Mouse (Mus musculus) heart, adult 9 months (tissue): Measurements from ENCODE around the gene Rps6ka5.
A peak's percentile ranks its signal among the peaks of the same experiment; 100 is the strongest.

Experiments
- DNase-seq, 2 experiments: peaks; one replicate each; pipeline ENCODE4 v3.0.0; 2022; ENCODE audit warnings: low spot score in 2 of 2

The Rps6ka5 gene

DNA sequence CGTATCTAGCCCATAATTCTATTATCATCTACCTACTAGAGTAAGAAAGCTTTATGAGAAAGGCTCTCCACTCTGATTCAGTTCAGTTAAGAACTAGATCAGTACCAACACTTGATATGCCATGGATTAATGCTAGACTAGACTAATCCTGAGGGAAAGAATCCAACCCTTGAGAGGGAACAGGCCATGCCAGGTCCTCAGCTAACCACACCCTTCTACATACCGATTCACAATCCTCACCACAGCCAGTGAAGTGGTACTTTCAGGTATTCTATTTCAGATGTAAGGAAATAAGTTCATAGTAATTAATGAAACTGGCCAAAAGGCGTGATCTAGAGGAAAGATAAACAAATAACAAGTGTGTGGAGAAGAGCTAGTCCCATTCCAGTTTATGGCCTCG lies 70.8 kb downstream of the Rps6ka5 start:
- no peak for DNase-seq

DNA sequence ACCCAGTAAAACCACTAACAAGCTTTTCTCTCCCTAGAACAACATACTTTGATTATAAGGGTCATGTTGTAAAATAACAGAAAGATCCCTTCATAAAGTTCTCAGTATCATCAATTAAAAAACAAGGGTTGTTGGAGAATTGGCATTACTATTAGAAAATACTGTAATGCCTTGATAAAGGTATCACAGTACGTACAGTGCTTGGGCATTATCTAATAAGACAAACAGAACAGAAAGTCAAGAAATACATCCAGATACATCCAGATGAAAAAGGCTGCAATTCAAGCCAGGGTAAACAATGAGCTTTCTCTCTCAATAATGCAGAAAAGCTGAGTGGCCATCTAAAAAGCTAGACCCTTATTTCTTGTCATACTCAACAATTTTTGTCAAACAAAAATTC lies 84.8 kb downstream of the Rps6ka5 start:
- no peak for DNase-seq

DNA sequence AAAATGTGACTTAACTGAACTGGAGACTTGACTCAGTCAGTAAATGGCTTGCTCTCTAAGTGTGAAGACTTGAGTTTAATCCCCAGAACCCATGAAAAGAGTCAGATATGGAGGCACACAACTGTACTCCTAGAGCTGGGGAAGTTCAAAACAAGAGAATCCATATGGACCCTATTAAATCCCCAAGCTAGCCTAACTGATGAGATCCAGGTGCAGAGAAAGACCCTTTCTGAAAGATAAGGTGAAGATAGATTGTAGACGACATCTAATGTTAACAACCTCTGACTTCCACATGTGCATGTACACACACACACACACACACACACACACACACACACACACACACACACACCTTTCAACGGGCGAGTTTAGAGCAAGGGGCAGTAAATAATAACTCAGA lies 86.1 kb downstream of the Rps6ka5 start:
- no peak for DNase-seq

DNA sequence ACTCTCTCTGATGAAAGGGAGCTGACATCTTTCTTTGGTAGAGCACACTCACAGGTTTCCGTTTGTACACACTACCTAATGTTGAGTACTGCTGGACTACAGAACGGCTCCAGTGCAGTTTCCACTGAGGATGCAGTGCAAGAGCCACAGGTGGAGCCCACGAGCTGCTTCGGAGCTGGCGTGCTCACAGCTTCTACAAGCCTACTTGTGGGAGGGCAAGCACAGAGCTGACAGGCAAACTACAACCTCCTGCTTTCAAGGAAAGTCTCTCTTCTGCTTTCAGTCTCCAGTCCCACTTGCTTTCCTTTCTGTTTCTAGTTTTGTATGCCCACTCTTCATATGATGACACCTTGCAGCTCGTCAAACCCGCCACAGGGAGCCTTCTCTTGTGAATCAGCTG lies 87.1 kb downstream of the Rps6ka5 start:
- peak in 1 of 2 experiments; percentile 26 for DNase-seq

DNA sequence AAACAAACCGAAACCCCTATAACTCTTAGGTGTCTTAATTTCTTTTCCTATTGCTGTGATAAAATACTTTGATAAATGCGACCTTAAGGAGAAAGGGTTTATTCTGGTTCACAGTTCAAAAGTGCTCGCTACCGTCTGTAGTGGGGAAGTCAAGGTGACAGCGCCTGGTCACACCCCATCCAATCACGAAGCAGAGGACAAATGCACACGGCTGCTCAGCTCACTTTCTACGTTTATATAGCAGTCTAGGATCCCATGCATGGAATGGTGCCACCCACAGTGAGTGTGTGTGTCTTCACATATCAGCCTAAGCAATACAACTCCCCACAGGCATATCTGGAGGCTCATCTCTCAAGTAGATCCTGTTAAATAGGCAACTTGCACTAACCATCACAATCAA lies 88.9 kb downstream of the Rps6ka5 start:
- no peak for DNase-seq

DNA sequence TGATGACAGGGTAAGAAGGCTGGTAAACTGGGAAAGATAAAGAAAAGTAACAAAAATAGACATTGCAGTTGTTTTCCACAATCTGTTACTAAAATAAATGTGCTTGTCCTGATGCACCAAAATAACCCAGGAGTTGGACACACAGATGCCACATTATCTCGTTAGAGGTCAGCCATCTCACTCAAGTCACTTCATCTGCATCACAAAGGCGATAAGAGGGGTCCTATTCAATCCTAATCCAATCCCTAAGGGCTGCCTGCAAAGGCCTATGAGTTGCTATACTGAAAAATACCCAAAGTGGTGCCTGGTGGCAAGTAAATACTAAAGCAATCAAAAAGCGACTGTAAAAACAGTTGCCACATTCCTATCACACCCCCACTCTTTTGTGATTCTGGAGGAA lies 90.0 kb downstream of the Rps6ka5 start:
- peak in 1 of 2 experiments; percentile 13 for DNase-seq

DNA sequence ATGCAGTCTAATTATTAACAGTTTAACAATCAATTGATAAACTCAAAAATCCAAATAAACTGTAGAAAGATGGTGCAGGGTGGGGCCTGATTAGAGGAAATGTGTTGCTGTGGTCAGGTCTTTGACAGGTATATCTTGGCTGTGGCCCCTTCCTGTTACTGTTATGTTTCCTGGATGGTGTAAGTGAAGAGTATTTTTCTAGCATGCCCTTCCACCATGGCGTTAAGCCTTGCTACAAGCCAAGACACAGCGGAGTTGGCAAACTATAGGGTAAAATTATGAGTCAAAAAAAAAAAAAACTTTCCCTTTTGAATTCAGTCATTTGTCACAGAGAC lies 90.5 kb downstream of the Rps6ka5 start:
- DNase-seq = no peak

DNA sequence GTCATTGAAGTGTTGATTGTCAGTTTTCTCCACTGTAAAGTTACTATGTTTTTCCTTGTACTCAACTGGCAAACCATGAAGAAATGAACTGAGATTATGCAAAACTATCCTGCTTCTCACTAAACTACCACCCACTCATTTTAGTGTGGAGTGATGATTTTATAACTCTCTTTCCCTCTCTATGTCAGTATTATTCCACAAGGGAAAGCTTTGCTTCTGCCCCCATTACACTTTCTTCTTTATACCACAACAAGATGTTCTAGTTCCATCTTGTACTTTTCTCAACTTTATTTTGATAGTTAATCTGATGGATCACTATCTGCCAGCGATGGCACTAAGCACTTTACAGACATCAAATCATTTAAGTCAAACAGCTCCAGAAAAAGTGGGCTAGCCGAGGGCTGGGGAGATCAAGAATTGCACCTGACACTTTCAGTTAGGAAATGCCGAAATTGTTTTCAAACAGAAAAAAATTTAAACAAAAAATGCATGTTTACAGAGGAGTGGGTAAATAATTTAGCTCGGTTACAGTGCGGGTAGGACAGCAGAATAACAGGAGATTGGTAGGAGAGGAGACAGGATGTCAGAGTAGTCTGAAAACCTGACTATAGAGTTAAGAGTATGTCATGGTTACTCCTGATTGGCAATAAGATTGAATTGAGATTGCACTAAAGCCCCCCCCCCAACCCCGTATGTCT lies 91.0 kb downstream of the Rps6ka5 start:
- no peak for DNase-seq

DNA sequence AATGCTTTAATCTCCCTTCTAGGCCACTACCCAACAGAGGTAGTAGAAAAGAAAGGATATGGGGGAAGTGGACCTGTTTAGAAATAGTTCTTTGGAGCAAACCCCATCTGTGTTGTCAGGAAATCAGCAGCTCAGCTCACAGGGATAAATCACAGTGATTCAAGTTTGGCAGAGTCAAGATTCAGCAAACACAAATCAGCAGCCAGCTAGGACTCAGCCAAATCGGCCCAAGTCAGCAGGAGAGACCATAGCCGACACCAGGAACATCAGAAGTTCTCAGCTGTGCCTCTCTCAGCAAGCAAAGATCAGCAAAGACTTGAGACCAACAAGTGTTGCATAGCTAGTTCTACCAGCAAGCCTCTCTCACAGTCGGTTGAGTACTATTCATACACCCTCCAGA lies 93.6 kb downstream of the Rps6ka5 start:
- DNase-seq = no peak

DNA sequence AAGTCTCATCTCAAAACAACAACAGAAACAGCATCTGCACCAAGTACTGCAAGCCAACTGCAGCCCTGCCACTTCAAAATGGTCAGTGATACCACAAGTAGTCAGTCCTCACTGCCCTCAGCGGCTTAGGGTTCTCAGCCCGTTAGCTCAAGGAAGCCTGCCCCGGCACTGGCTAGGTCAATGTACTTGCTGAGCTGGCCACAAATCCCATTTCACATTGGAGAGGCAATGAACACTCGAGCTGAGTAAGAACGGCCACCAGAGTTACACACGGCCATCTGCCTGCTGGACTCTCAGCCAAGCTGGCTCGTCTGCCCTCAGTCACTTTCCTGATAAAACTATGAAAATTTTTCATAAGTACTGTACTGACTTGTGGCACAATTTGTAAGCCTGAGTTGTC lies 95.5 kb downstream of the Rps6ka5 start:
- no peak for DNase-seq

DNA sequence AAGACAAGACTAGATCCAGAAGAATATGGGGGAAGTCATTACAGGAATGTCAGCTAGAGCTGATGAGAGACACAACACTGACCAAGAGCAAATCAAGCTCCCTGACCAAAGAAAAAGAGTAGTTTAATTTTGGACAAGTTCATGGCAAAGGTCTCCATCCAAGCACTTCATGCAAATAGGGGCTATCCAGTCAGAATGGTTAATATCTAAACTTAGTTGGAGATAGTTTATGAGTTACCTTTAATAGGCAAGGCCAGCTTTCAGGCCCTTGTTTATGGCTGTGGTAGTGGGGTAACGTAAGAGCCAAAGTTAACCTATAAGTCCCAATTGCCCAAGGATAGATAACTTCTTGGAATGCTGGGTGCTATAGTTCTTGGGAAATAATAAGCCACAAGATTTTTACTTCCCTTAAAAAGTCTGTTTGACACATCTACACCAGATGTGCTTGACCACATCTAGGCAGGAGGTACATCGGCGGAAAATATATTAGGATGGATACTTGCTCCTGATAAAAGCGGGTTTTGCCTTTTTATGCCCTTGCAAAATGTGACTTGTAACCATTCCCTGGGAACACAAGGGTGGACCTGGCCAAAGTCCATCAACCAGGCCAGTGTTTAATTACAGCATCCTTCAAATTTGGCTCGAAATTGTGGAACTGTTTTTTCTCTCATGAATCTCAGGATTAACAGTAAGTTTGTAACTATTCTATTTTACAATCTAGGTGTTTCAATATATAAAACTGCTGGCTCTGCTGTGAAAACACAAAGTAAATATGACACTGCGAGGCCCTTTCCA lies 97.5 kb downstream of the Rps6ka5 start:
- DNase-seq = no peak

DNA sequence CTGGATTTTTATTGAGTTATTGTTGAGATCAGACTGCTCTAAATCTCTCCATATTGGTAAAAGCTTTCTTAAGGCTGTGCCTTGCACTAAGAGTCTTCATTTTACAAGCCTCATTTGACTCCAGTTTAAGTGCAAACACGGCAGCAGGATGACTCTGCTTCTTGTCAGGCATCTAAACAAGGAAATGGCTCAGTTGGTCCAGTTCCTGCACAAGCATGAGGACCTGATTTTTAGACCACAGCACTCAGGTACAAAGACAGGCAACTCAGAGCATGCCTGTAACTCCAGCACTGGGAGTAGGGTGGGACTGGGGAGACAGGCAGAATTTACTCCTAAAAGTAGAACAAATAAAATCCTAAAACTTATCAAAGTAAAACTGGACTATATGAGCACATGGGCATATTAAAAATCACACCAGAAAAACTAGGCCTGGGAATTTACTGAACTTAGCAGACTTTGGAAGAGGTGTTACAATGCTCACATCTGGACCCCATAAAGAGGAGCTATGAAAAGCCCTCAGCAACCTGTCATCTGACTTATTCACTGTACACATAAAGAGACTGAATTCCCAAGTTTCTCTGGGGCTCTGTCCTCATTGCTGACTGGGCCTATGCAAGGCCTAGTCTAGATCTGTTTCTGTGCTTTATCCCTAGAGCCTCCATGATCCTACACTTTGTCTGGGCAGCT lies 99.6 kb downstream of the Rps6ka5 start:
- no peak for DNase-seq

DNA sequence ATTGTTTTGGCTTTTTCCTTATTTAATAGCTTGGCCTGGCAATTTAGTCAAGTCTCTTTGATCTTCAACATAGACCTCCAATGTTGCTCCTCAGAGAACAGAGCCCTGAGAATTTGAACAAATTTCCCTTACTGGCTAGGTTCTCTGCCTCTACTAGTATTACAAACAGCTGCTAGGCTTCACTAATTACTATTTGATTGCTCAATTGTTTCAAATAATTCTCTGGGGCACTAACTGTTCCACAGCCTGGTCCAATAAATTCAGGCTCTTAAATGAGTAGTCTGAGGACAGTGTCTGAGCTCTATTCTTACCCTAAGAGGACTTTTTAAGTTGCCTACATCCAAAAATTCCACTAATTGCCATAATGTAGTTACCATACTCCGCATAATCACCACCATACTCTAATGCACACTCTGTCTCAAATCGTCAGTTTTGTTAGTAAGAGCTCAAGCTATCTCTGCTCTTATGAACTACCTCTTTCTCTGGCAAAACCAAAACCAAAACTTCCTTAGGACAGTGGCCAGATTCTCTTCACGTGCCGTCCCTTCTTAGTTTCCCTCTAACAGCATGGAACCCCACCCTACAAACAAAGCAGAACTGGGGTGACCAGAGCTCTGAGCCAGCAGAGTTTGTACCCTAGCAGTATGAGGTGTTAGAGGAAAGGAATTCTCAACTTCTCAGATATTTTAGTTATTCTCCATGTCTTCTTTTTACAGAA lies 100.4 kb downstream of the Rps6ka5 start:
- DNase-seq = peak; percentile 66 to 68

DNA sequence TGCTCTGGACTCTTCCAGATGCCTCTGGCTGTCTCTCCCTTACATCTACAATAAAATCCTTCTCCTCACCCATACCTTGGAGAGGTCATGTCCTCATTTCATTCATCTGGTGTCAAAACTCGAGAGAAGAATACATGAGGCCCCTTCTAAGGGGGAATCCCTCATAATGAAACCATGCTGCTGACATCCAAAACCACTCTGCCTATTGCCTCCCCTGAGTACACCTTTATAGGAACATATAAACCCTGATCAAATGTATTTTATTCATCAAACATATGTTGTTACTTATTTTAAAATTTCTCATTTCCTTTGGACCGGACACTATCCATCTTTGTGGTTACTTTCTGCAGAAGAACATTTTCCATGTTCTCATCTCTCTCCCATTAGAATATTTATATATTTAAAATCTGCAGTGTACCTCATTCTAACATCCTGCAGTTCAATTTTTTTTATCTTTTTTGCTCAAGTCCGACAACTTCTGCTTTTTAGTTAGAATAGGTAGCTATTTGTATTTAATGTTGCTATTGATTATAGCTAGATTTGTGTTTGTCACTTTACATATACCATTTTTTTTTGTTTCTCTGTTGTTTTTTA lies 101.8 kb downstream of the Rps6ka5 start:
- no peak for DNase-seq

DNA sequence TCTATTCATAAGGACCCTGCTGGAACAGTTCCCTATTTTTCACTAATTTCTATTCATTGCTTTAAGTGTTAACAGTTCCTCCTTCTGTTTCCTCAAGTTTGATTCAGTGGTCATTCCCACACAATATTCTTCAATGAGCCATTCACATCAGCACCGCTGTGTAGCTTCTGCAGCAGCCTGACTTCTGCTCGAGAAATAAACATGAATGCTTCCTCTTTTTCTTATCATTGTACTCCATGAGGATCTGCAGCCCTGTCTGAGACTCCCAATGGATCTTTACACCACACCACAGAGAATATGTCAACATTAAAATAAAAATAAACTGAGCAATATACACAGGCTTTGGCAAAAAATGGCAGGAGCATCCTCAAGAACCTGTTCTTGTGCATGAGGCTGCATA lies 111.5 kb downstream of the Rps6ka5 start:
- DNase-seq = no peak

DNA sequence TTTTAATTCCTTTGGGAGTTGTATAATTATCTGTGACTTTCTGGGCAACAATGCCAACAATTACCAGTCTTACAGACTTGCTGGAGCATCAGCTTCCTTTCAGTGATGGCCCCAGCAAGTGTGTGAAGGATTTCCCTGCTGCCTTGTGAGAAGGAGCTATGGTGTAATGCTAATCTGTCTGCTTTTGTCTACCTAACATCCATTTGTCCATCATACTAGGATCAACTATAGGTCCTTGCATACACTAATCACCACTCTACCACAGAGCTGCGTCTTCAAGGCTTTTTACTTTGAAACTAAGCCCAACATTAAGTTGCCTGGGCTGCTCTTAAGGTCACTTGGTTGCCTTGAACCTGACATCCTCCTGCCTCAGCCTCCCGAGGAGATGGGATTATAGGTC lies 112.9 kb downstream of the Rps6ka5 start:
- no peak for DNase-seq

DNA sequence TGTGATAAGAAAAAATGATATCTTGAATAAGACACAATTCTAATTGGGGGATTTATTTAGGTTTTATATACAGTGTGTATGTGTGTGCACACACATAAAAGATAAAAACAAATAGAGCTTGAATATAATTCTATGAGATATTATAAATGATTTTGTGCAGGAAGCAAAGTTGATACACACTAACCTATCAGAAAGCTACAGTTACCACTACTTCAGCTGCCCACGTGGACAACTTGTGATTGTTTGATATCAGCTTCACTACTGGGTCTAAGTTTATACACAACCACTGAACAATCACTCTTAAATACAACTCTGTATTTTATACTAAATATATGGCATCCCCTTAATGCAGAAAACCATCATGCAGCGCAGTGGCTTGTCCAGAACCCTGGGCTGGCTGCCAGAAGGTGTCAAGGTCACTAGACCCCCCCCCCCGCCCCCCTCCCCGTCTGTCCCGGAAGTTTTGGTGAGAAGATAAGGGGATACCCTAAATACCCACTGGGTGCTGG lies 113.5 kb downstream of the Rps6ka5 start:
- no peak for DNase-seq

DNA sequence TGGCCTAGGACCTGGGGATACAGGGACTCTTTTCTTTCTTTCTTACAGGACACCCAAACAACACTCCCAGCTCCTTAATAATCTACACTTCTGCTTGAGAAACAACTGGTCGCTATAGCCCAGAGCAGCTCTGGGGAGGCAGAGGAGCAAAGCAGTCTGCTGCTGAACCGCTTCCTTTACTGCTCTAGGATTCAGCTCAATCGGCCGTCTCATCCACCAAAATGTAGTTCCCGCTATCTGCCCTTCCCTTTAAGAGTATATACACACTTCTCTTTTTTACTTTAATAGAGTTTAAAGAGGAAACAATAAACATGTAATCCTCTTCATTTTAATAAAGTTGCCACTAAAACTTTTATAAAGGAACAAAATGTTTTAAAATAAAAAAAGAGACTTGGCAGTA lies 117.0 kb downstream of the Rps6ka5 start:
- no peak for DNase-seq

DNA sequence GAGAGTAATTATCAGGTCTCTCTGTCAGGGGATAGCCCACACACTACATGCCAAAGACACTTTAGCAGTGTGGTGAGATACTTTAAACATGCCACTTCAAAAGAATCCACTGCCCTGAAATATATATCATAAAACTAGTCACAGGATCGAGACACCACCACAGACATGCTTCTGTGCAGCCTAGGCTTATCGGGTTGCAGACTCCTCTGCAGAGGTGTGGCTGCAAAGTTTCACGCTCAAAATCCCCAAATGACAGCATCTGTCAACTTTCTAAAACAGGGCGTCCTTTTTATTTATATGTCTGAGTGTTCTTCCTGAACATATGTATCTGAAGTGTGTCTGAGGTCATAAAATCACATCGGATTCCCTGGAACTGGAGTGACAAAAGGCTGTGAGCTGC lies 117.7 kb downstream of the Rps6ka5 start:
- no peak for DNase-seq

DNA sequence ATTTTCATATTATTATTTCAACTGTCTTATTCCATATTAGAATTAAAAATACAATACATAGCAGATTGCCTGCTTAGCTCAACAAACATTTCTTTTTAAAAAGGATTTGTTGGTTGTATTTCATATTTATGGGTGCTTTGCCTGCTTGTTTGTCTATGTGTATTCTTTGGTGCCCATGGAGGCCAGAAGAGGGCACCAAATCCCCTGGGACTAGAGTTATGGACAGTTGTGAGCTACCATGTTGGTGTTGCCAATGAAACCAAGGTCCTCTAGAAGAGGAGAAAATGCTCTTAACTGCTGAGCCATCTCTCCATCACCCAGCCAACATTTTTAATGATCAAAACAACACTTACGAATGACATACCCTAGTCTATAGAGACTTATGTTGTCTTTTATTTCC lies 120.0 kb downstream of the Rps6ka5 start:
- DNase-seq = no peak

DNA sequence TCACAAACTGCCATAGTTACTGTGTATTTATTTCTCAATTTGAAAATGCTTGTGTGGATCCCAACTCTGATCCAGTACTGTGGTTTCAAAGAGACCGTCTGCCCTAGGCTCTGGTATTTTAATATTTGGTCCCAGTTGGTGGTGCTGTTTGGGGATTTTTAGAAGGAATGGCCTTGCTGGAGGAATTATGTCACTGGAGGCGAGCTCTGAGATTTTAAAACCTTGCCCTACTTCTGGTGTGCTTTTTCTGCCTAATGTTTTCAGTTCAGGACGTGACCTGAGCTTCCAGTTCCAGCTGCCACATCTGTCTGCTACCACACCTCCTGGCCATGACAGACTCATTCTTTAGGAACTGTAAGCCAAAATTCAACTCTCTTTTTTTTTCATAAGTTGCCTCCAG lies 121.2 kb downstream of the Rps6ka5 start:
- DNase-seq = no peak

DNA sequence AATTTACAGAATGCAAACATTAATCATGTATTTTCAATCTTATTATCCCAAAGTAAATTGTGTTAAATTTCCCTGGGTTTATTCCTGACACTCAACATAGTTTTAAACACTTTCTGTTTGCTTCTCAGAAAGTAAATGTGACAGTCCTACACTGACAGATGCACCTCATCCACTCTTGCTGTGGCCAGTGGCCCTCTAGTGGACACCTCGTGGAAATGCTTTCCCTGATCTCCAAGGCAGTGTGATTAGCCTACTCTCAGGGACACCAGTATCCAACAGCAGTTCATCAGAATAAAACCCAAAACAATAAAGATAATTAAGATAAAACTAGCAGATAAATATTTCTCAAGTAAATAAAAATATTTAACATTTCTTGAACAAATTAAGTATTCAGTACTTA lies 122.2 kb downstream of the Rps6ka5 start:
- peak; percentile 24 to 28 for DNase-seq
